Mouse (Mus musculus): ENCODE data around the gene Ghrh. TPM values are rescaled to one million over a fixed set of nuclear protein-coding genes. Genes with fewer than 3 reads are reported as not detected.
A peak's percentile ranks its signal among the peaks of the same experiment; 100 is the strongest.

Ghrh gene
- polyA plus RNA-seq, 1 experiment from 2014 or later, result 1.0 TPM

DNA sequence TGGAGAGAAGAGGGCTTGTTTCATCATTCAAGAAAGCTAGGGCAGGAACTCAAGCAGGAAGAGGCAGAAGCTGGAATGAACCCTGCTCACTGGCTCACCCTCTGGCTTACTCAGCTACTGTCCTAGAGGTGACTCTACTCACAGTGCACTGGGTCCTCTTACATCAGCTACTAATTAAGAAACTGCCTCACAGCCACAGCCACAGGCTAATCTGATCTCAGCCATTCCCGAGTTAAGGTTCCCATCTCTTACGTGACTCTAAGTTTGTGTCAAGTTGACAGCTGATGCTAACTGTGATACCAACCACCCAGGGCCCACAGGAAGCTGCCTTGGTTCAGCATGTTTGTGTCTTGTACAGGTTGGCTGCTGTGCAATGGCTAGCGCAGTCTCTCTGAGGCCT lies 15.7 kb upstream of the Ghrh start:
- H3K9me3 ChIP-seq (ENCODE audit: control insufficient read depth, low read length), result no peaks in the 10 kb centered on the region
- no peaks in the 10 kb centered on the region for H3K36me3 ChIP-seq (ENCODE audit: control insufficient read depth, insufficient read depth, low read length)
- 0 out of 2 replicates have a peak, but pooled peaks cover 1% of the 10 kb centered on the region for H3K4me1 ChIP-seq (replicated peaks; ENCODE audit: control insufficient read depth, insufficient read depth, low read length)
- no peak overlapping the region for H3K4me3 ChIP-seq (ENCODE audit: low read depth, low read length)
- WGBS, result 81% methylated on average over 3 of the region's 3 CpGs
- H3K27me3 ChIP-seq (ENCODE audit: control insufficient read depth, insufficient read depth, low read length), result no peaks in the 10 kb centered on the region
- no peak overlapping the region for H3K4me2 ChIP-seq (replicated peaks; ENCODE audit: low read depth, low read length)
- DNase-seq (ENCODE audit: low spot score) (no peak), ATAC-seq (ENCODE audit: low FRiP score) (no peak)
- no peak overlapping the region for H3K27ac ChIP-seq (ENCODE audit: low read depth, low read length)
- no peak overlapping the region for H3K9ac ChIP-seq (ENCODE audit: low read depth, low read length)

DNA sequence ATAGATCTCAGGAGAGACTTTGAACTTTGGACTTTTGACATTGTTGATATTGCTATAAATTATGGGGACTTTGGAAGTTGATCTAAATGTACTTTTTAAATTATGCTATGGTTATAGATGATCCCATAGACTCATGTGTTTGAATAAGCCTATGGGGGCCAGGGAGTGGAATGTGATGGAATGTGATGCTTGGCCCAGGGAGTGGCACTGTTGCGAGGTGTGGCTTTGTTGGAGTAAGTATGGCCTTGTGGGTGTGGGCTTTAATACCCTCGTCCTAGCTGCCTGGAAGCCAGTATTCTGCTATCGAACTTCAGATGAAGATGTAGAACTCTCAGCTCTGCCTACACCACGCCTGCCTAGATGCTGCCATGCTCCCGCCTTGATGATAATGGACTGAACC lies 12.7 kb upstream of the Ghrh start:
- Histone ChIP-seq H3K27me3 (ENCODE audit: control insufficient read depth, insufficient read depth, low read length) (no peaks in the 10 kb centered on the region), H3K27ac (ENCODE audit: low read depth, low read length) (no peak overlapping the region), H3K4me3 (ENCODE audit: low read depth, low read length) (no peak overlapping the region), H3K4me2 (replicated peaks; ENCODE audit: low read depth, low read length) (no peak overlapping the region), H3K4me1 (replicated peaks; ENCODE audit: control insufficient read depth, insufficient read depth, low read length) (no peaks in the 10 kb centered on the region), H3K36me3 (ENCODE audit: control insufficient read depth, insufficient read depth, low read length) (no peaks in the 10 kb centered on the region), H3K9ac (ENCODE audit: low read depth, low read length) (no peak overlapping the region), H3K9me3 (ENCODE audit: control insufficient read depth, low read length) (no peaks in the 10 kb centered on the region)
- no peak for DNase-seq (ENCODE audit: low spot score)
- ATAC-seq (ENCODE audit: low FRiP score), result no peak
- 82% methylated on average over 5 of the region's 5 CpGs for WGBS

DNA sequence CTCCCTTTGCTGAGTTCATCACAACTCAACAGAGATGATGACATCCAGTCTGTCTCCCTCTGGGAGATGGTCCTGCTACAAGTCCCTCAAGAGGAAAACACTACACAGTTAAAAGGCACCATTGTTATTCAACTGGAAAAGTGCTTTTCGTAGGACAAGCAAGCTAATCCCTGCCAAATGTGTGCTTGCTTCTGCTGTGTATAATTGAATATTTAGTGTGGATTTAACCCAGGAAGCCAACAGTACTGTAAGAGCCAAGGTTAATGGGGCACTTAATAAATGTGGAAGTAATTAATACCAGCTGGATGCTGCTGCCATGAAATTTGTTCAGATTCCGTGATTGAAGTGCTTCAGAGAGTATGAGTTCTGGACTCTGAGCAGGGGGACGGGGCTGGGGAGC lies 6.8 kb upstream of the Ghrh start:
- Histone ChIP-seq H3K4me2 (replicated peaks; ENCODE audit: low read depth, low read length) (no peak overlapping the region), H3K4me1 (replicated peaks; ENCODE audit: control insufficient read depth, insufficient read depth, low read length) (peaks cover 2% of the 10 kb centered on the region; the same call in 1 of the 2 replicates), H3K4me3 (ENCODE audit: low read depth, low read length) (no peak overlapping the region), H3K9me3 (ENCODE audit: control insufficient read depth, low read length) (no peaks in the 10 kb centered on the region), H3K36me3 (ENCODE audit: control insufficient read depth, insufficient read depth, low read length) (no peaks in the 10 kb centered on the region), H3K27me3 (ENCODE audit: control insufficient read depth, insufficient read depth, low read length) (no peaks in the 10 kb centered on the region), H3K9ac (ENCODE audit: low read depth, low read length) (no peak overlapping the region), H3K27ac (ENCODE audit: low read depth, low read length) (no peak overlapping the region)
- 65% methylated on average over 3 of the region's 3 CpGs for WGBS
- ATAC-seq (ENCODE audit: low FRiP score) (no peak), DNase-seq (ENCODE audit: low spot score) (no peak)

DNA sequence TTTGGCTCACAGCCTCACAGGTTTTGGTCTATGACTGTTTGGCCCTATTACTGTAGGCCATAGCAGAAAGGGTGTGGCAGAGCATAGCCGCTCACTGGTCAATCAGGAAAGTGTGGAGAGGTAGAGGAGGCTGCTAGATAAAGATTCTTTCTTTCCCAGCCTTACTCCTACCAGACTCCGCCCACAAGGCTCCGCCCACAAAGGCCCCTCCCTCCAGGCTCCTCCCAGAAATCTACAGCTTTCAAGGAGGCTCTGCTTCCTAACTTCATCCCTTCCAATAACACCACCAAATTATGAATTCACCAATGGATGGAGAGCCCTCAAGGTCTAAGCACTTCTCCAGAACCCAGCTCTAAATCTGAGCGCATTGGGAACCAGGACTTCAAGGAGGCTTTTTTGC lies 5.9 kb upstream of the Ghrh start:
- Histone ChIP-seq H3K9me3 (ENCODE audit: control insufficient read depth, low read length) (no peaks in the 10 kb centered on the region), H3K4me2 (replicated peaks; ENCODE audit: low read depth, low read length) (no peak overlapping the region), H3K27me3 (ENCODE audit: control insufficient read depth, insufficient read depth, low read length) (no peaks in the 10 kb centered on the region), H3K36me3 (ENCODE audit: control insufficient read depth, insufficient read depth, low read length) (no peaks in the 10 kb centered on the region), H3K4me3 (ENCODE audit: low read depth, low read length) (no peak overlapping the region), H3K9ac (ENCODE audit: low read depth, low read length) (no peak overlapping the region), H3K27ac (ENCODE audit: low read depth, low read length) (no peak overlapping the region), H3K4me1 (replicated peaks; ENCODE audit: control insufficient read depth, insufficient read depth, low read length) (peaks cover 2% of the 10 kb centered on the region; the same call in 1 of the 2 replicates)
- 81% methylated on average over 4 of the region's 4 CpGs for WGBS
- no peak for ATAC-seq (ENCODE audit: low FRiP score)
- no peak for DNase-seq (ENCODE audit: low spot score)

DNA sequence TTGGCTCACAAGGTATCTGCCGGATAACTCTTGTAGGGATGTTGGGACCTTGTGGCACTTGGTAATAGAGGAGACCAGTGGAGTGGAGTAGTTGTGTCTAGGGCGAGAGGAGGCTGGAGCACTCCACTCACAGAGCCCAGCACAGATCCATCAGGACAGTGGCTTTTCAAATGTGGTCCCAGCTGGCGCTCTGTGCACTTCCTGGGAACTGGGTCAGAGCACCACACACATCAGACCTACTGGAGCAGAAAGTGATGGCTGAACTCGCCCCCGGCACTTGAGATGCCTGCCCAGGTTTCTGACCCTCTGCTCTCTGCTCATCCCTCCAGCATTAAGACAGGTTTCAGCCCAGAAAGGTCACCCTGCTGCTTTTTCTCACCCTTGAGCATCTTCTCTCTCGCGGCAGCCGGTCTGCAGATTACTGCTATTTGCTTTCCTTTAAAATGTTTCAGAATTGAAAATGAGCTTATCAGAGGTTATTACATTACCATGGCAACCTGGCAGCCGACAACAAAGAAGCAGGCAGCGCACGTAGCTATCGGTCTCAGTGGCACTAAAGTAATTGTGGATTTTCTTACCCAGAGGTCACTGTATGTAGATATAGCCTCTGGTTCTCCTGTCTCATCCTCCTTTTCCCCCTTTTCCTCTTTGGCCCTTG lies 1.9 kb upstream of the Ghrh start:
- Histone ChIP-seq H3K4me1 (replicated peaks; ENCODE audit: control insufficient read depth, insufficient read depth, low read length) (peaks cover 5% of the 10 kb centered on the region), H3K9ac (ENCODE audit: low read depth, low read length) (no peak overlapping the region), H3K27me3 (ENCODE audit: control insufficient read depth, insufficient read depth, low read length) (no peaks in the 10 kb centered on the region), H3K4me2 (replicated peaks; ENCODE audit: low read depth, low read length) (no peak overlapping the region), H3K9me3 (ENCODE audit: control insufficient read depth, low read length) (no peaks in the 10 kb centered on the region), H3K4me3 (ENCODE audit: low read depth, low read length) (no peak overlapping the region), H3K27ac (ENCODE audit: low read depth, low read length) (peak overlapping the region; percentile 34), H3K36me3 (ENCODE audit: control insufficient read depth, insufficient read depth, low read length) (no peaks in the 10 kb centered on the region)
- ATAC-seq (ENCODE audit: low FRiP score) (peak; percentile 61), DNase-seq (ENCODE audit: low spot score) (peak; percentile 38)
- WGBS, result 52% methylated on average over 12 of the region's 12 CpGs

DNA sequence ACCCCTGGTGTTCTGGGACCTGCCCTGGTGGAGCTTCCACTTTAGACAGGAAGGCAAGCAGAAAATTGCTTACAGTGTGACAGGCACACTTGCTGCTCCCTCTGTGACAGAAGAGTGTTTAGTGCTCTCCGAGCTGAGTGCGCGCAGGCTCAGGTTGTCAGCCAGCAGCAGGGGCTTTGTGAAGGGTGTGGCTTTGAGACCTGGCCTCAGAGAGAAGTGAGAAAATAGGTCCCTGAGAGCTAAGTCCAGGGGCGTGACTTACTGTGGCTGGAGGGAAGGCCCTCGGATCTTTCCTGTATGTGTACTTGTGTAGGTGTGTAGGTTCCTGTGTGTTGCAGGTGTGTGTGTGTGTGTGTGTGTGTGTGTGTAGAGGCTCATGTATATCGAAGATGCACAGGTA lies 4.0 kb downstream of the Ghrh start:
- ATAC-seq (ENCODE audit: low FRiP score) (no peak), DNase-seq (ENCODE audit: low spot score) (no peak)
- Histone ChIP-seq H3K9me3 (ENCODE audit: control insufficient read depth, low read length) (no peaks in the 10 kb centered on the region), H3K9ac (ENCODE audit: low read depth, low read length) (no peak overlapping the region), H3K36me3 (ENCODE audit: control insufficient read depth, insufficient read depth, low read length) (no peaks in the 10 kb centered on the region), H3K27me3 (ENCODE audit: control insufficient read depth, insufficient read depth, low read length) (no peaks in the 10 kb centered on the region), H3K4me1 (replicated peaks; ENCODE audit: control insufficient read depth, insufficient read depth, low read length) (peaks cover 16% of the 10 kb centered on the region), H3K4me2 (replicated peaks; ENCODE audit: low read depth, low read length) (no peak overlapping the region), H3K27ac (ENCODE audit: low read depth, low read length) (no peak overlapping the region), H3K4me3 (ENCODE audit: low read depth, low read length) (no peak overlapping the region)
- WGBS, result 57% methylated on average over 6 of the region's 6 CpGs

DNA sequence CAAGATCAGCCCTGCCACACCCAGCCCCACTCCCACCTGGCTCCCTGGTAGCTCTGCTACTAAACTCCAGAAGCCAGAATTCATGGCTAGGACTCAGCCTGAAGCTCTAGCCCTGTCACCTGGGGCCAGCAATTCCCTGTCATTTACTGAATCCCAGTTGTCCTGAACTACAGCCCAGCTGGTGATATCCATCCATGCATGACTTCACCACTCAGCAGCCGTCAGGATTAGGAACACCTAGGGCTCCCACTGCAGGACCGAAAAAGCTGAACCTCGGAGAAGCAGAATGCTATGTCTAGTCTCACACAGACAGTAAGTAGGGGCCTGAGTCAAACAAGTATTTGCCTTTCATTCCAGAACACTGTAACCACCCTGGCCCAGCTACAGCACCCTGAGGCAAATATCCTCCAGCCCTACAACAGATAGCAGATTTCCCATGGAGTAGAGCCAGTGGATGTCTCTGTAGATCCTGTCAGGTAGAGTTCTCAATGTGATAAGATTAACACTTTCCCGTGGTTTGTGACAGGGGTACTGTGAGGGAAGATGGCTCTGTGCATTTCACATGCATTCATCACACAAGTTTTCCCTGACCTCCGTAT lies 4.9 kb downstream of the Ghrh start:
- Histone ChIP-seq H3K9ac (ENCODE audit: low read depth, low read length) (peak overlapping the region; percentile 46), H3K27me3 (ENCODE audit: control insufficient read depth, insufficient read depth, low read length) (no peaks in the 10 kb centered on the region), H3K4me1 (replicated peaks; ENCODE audit: control insufficient read depth, insufficient read depth, low read length) (peaks cover 14% of the 10 kb centered on the region), H3K4me2 (replicated peaks; ENCODE audit: low read depth, low read length) (no peak overlapping the region), H3K27ac (ENCODE audit: low read depth, low read length) (peak overlapping the region; percentile 73), H3K36me3 (ENCODE audit: control insufficient read depth, insufficient read depth, low read length) (no peaks in the 10 kb centered on the region), H3K4me3 (ENCODE audit: low read depth, low read length) (no peak overlapping the region), H3K9me3 (ENCODE audit: control insufficient read depth, low read length) (no peaks in the 10 kb centered on the region)
- ATAC-seq (ENCODE audit: low FRiP score) (no peak), DNase-seq (ENCODE audit: low spot score) (no peak)
- WGBS, result 43% methylated on average over 5 of the region's 5 CpGs

DNA sequence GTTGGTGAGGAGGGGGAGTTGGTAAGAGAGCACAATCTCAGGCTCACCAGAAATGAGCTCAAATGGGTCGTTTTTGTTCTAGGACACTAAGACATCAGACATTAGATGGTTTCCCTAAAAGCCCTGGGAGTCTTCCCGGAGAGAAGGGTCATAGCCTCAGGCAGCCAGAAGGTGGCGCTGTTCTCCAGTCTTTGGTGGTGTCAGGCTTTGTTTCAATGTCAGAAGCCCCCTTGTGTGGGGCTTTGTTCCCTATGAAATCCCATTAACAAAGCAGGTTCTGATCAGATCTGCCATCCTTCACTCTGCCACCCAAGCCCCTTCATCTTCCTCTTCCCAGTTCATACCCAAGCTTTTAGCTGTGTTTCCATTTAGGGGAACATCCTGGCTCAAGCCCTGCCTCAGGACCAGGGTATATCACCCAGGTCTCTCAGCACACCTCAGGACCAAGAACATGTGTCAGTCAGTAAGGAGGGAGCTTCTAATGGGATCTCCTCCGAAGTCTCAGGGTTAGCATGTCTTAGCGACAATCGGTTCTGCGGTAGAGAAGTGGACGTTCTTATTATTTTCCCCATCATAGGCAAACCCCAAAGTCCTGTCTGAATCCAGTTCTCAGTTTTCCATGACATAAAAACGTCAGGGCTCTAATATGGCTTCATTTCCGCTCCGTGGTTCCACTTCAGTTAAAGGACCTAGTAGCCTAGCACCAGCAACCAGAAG lies 5.6 kb downstream of the Ghrh start:
- H3K27me3 ChIP-seq (ENCODE audit: control insufficient read depth, insufficient read depth, low read length), result no peaks in the 10 kb centered on the region
- H3K4me3 ChIP-seq (ENCODE audit: low read depth, low read length), result no peak overlapping the region
- no peaks in the 10 kb centered on the region for H3K9me3 ChIP-seq (ENCODE audit: control insufficient read depth, low read length)
- no peak overlapping the region for H3K4me2 ChIP-seq (replicated peaks; ENCODE audit: low read depth, low read length)
- no peaks in the 10 kb centered on the region for H3K36me3 ChIP-seq (ENCODE audit: control insufficient read depth, insufficient read depth, low read length)
- 44% methylated on average over 11 of the region's 11 CpGs for WGBS
- H3K27ac ChIP-seq (ENCODE audit: low read depth, low read length), result peak overlapping the region; percentile 88
- H3K9ac ChIP-seq (ENCODE audit: low read depth, low read length), result peak overlapping the region; percentile 46
- DNase-seq (ENCODE audit: low spot score), result peak; percentile 93
- ATAC-seq (ENCODE audit: low FRiP score), result peak; percentile 30; the same call in 1 of the 2 replicates
- H3K4me1 ChIP-seq (replicated peaks; ENCODE audit: control insufficient read depth, insufficient read depth, low read length), result peaks cover 14% of the 10 kb centered on the region
